Mouse (Mus musculus): ENCODE measurements at regions not wholly inside any gene's neighbourhood (a gene's known extent, or its start where the extent isn't known, plus 50 kb on each side); places are given as distances from the start of the nearest gene placed in this dataset.

GRCm38 (mm10) chr10:8948227-8948626 is 62.4 kb upstream of the Sash1 start:
- H3K27ac ChIP-seq, result no peak overlapping the region
- intact Hi-C loops (cut with DNase I), result no loop called here
- no peaks in the 10 kb centered on the region for H3K79me2 ChIP-seq (replicated peaks; ENCODE audit: control insufficient read depth, insufficient read depth, low read length)
- no peak overlapping the region for H3K4me3 ChIP-seq
- H3K27me3 ChIP-seq (ENCODE audit: control insufficient read depth, insufficient read depth, low read length), result no peaks in the 10 kb centered on the region
- no peak overlapping the region for H3K9ac ChIP-seq (ENCODE audit: low read depth, low read length)
- peaks cover 5% of the 10 kb centered on the region; the same call in 1 of the 2 replicates for H3K4me1 ChIP-seq (ENCODE audit: control insufficient read depth, insufficient read depth, low read length)
- TF ChIP-seq CTCF (IDR thresholded peaks at IDR 0.05) (no peak), POLR2A (IDR thresholded peaks at IDR 0.05; ENCODE audit: insufficient read depth, low read depth, low read length) (no peak), EP300 (IDR thresholded peaks at IDR 0.05; ENCODE audit: insufficient read depth, low read depth, low read length) (no peak)
- 69% methylated on average over 3 of the region's 3 CpGs for WGBS
- H3K36me3 ChIP-seq (ENCODE audit: control insufficient read depth, insufficient read depth, low read length), result no peaks in the 10 kb centered on the region
- no peak for DNase-seq

DNA sequence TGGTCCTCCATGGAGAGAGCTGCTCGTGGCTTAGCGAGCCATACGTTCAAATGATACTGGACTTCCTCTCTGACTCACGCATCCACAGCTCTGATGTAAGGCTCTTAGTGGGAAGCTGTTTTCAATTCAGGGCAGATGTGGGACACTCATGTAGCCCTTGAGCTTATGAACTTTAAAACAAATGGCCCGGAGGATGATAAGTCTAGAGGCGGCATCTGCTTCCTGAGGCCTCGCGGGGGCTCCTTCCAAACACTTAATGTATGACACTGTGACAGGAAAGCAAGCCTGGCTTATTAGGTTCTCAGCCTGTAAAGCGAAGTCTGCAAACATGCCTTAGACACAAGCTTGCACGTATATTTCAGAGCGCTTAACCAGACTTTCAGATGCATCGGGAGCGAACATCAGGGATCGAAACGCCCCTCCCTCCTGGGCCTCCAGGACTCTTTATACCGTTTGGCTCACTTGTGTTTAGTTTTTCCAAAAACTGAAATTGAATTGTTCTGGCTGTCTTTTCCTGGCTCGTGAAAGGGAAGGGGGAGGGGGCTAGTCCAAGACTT is 59.4 kb upstream of the Sash1 start:
- intact Hi-C loops (cut with DNase I), result no loop called here
- H3K9ac ChIP-seq (ENCODE audit: low read depth, low read length), result peak overlapping the region; percentile 56
- DNase-seq, result peak in 1 of 2 experiments; percentile 36
- peaks cover 3% of the 10 kb centered on the region; the same call in 1 of the 2 replicates for H3K4me1 ChIP-seq (ENCODE audit: control insufficient read depth, insufficient read depth, low read length)
- WGBS, result 28% methylated on average over 17 of the region's 17 CpGs
- no peaks in the 10 kb centered on the region for H3K27me3 ChIP-seq (ENCODE audit: control insufficient read depth, insufficient read depth, low read length)
- H3K4me3 ChIP-seq, result peak overlapping the region; percentile 32; the same call in 1 of the 2 replicates
- TF ChIP-seq CTCF (IDR thresholded peaks at IDR 0.05) (no peak), POLR2A (IDR thresholded peaks at IDR 0.05; ENCODE audit: insufficient read depth, low read depth, low read length) (no peak), EP300 (IDR thresholded peaks at IDR 0.05; ENCODE audit: insufficient read depth, low read depth, low read length) (no peak)
- H3K27ac ChIP-seq, result peak overlapping the region; percentile 62
- H3K79me2 ChIP-seq (replicated peaks; ENCODE audit: control insufficient read depth, insufficient read depth, low read length), result no peaks in the 10 kb centered on the region
- H3K36me3 ChIP-seq (ENCODE audit: control insufficient read depth, insufficient read depth, low read length), result no peaks in the 10 kb centered on the region

DNA sequence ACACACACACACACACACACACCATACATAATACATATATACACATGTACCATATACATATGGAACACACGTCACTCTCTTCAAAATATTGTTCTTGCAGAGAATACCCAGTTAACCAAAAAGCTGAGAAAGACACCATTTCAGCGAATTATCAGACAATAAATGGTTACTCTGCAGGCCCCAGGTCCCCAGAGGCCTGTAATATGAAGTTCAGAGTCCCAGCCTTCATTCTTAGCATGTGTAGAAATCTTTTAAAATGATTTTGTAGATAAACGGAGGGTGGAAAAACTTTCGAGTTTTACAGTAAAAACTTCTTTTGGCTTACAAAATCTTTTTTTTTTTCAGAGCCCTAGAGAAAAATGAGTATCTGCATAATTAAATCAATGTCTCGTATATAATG is 58.7 kb upstream of the Sash1 start:
- 57% methylated on average over 5 of the region's 5 CpGs for WGBS
- no peak for TF ChIP-seq POLR2A (IDR thresholded peaks at IDR 0.05; ENCODE audit: insufficient read depth, low read depth, low read length)
- TF ChIP-seq EP300 (IDR thresholded peaks at IDR 0.05; ENCODE audit: insufficient read depth, low read depth, low read length), result no peak
- no peak for TF ChIP-seq CTCF (IDR thresholded peaks at IDR 0.05)
- peaks cover 3% of the 10 kb centered on the region; the same call in 1 of the 2 replicates for H3K4me1 ChIP-seq (ENCODE audit: control insufficient read depth, insufficient read depth, low read length)
- peak overlapping the region; percentile 62 for H3K27ac ChIP-seq
- no peaks in the 10 kb centered on the region for H3K27me3 ChIP-seq (ENCODE audit: control insufficient read depth, insufficient read depth, low read length)
- H3K4me3 ChIP-seq, result peak overlapping the region; percentile 32; the same call in 1 of the 2 replicates
- DNase-seq, result no peak
- no peaks in the 10 kb centered on the region for H3K79me2 ChIP-seq (replicated peaks; ENCODE audit: control insufficient read depth, insufficient read depth, low read length)
- no peaks in the 10 kb centered on the region for H3K36me3 ChIP-seq (ENCODE audit: control insufficient read depth, insufficient read depth, low read length)
- no peak overlapping the region for H3K9ac ChIP-seq (ENCODE audit: low read depth, low read length)
- intact Hi-C loops (cut with DNase I), result no loop called here

DNA sequence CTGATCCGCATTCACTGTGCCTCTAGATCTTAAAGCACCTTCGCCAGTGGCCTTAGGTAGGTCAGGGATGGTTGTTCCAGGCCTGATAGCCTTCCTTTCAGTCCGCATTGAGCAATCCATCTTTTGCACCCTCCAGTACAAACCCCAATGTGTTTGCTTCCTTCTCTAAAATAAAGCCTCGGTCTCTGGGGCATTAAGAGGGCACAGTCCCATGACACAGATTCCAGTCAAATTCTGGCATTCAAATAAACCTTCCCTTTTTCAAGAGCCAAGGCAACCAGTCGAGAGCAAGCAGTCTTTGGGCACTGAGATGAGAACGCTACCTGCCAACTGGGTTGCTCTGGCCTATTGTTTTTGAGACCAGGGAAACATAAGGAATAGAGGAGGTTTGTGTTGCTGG is 57.8 kb upstream of the Sash1 start:
- intact Hi-C loops (cut with DNase I), result no loop called here
- H3K9ac ChIP-seq (ENCODE audit: low read depth, low read length), result no peak overlapping the region
- H3K27ac ChIP-seq, result peak overlapping the region; percentile 7; the same call in 1 of the 2 replicates
- no peaks in the 10 kb centered on the region for H3K36me3 ChIP-seq (ENCODE audit: control insufficient read depth, insufficient read depth, low read length)
- no peaks in the 10 kb centered on the region for H3K79me2 ChIP-seq (replicated peaks; ENCODE audit: control insufficient read depth, insufficient read depth, low read length)
- no peaks in the 10 kb centered on the region for H3K27me3 ChIP-seq (ENCODE audit: control insufficient read depth, insufficient read depth, low read length)
- 84% methylated on average over 6 of the region's 6 CpGs for WGBS
- peaks cover 3% of the 10 kb centered on the region; the same call in 1 of the 2 replicates for H3K4me1 ChIP-seq (ENCODE audit: control insufficient read depth, insufficient read depth, low read length)
- no peak for TF ChIP-seq POLR2A (IDR thresholded peaks at IDR 0.05; ENCODE audit: insufficient read depth, low read depth, low read length)
- TF ChIP-seq EP300 (IDR thresholded peaks at IDR 0.05; ENCODE audit: insufficient read depth, low read depth, low read length), result no peak
- TF ChIP-seq CTCF (IDR thresholded peaks at IDR 0.05), result no peak
- H3K4me3 ChIP-seq, result no peak overlapping the region
- no peak for DNase-seq

DNA sequence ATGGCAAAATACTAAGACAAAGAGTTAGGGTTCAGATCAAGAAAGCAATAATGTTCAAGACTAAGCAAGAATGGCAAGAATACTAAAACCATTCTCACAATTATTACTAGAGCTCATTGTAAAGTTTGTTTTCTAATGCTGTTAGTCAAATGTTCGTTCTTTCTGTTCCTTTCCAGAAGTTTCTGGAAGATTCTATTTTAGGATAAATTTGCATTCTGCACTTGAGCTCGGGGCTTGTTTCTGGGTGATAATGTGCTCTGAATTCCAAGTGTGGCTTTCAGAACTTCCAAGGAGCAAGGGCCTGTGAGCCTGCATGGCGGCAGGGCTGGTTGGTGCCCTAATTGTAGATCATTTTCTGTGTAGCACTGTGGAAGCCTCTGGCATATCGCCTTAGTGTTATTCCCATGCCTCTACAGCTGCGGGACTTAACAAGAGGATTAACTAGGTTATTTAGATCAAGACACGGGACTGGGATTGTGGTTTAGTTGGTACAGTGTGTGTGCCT is 57.1 kb upstream of the Sash1 start:
- no peak overlapping the region for H3K27ac ChIP-seq
- H3K79me2 ChIP-seq (replicated peaks; ENCODE audit: control insufficient read depth, insufficient read depth, low read length), result no peaks in the 10 kb centered on the region
- TF ChIP-seq CTCF (IDR thresholded peaks at IDR 0.05) (no peak), EP300 (IDR thresholded peaks at IDR 0.05; ENCODE audit: insufficient read depth, low read depth, low read length) (no peak), POLR2A (IDR thresholded peaks at IDR 0.05; ENCODE audit: insufficient read depth, low read depth, low read length) (no peak)
- H3K4me3 ChIP-seq, result no peak overlapping the region
- no peak overlapping the region for H3K9ac ChIP-seq (ENCODE audit: low read depth, low read length)
- no peaks in the 10 kb centered on the region for H3K36me3 ChIP-seq (ENCODE audit: control insufficient read depth, insufficient read depth, low read length)
- no peak for DNase-seq
- intact Hi-C loops (cut with DNase I), result no loop called here
- no peaks in the 10 kb centered on the region for H3K27me3 ChIP-seq (ENCODE audit: control insufficient read depth, insufficient read depth, low read length)
- 85% methylated on average over 6 of the region's 6 CpGs for WGBS
- H3K4me1 ChIP-seq (ENCODE audit: control insufficient read depth, insufficient read depth, low read length), result peaks cover 3% of the 10 kb centered on the region; the same call in 1 of the 2 replicates

DNA sequence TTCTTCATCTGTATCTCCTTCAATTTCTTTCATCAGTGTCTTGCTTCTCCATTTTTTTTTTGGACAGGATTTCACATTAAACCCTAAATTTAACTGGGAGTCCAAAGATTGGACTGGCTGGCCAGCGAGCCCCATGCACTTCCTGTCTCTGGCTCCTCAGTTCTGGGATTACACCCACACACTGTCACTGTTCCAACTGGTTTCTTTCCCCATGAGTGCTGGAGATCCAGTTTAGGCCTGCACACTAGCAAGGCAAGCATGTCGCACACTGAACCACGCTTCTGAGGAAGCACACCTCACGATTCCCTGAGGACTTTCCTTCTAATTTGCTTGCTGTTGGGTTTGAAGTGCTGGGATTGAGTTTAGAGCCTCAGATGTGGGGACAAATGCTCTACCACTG is 50.5 kb upstream of the Sash1 start:
- WGBS, result 40% methylated on average over 4 of the region's 4 CpGs
- TF ChIP-seq POLR2A (IDR thresholded peaks at IDR 0.05; ENCODE audit: insufficient read depth, low read depth, low read length) (no peak), CTCF (IDR thresholded peaks at IDR 0.05) (no peak), EP300 (IDR thresholded peaks at IDR 0.05; ENCODE audit: insufficient read depth, low read depth, low read length) (no peak)
- Histone ChIP-seq H3K36me3 (ENCODE audit: control insufficient read depth, insufficient read depth, low read length) (no peaks in the 10 kb centered on the region), H3K4me1 (ENCODE audit: control insufficient read depth, insufficient read depth, low read length) (peaks cover 4% of the 10 kb centered on the region), H3K79me2 (replicated peaks; ENCODE audit: control insufficient read depth, insufficient read depth, low read length) (no peaks in the 10 kb centered on the region), H3K27me3 (ENCODE audit: control insufficient read depth, insufficient read depth, low read length) (no peaks in the 10 kb centered on the region), H3K27ac (peak overlapping the region; percentile 57), H3K9ac (ENCODE audit: low read depth, low read length) (no peak overlapping the region), H3K4me3 (no peak overlapping the region)
- intact Hi-C loops (cut with DNase I), result no loop called here
- DNase-seq, result peak in 1 of 2 experiments; percentile 41

Data from heart, adult 2 months (tissue).